Mouse (Mus musculus): ENCODE measurements around the gene Ifit1bl1. TPM values are rescaled to one million over a fixed set of nuclear protein-coding genes. Genes with fewer than 3 reads are reported as not detected.
"Not testable (repeated sequence)": the region's sequence is repeated elsewhere in the genome, so short reads cannot be mapped to it uniquely, and the experiment has no call there.

Gene Ifit1bl1
- polyA plus RNA-seq, 1 experiment from 2014 or later: 0.13 TPM

DNA sequence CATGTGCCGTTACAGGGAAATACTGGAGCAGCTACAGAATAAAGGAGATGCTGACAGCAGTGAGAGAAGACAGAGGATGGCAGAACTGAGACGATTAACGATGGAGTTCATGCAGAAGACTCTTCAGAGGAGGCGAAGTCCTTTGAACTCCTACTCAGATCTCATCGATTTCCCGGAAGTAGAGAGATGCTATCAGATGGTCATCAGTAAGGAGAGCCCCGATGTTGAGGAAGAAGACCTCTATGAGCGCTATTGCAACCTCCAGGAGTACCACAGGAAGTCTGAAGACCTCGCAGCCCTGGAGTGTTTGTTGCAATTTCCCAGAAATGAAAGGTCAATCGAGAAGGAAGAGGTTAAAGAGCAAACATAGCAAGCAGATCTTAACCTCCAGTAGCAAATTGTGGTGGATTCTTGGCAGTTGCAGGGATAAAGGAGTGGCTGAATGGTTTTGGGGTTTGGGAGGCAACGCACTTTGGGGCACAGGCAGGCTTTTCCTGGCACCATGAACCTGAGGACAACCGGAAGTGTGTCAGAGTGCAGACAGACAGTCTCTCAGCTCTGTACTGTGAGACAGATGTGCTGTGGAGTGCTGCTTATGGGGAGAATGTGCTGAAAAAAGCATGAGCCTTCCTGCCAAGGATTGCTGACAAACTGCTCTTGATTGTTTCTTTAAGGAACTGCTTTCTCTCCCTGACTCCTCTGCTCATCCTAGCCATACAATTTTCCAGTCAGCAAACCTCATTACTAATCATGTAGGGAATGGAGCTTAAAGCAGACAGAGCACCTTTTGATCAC lies 13.7 kb downstream of the Ifit1bl1 start:
- not testable (repeated sequence) for H3K36me3 ChIP-seq; ATAC-seq (ENCODE audit: insufficient number of reproducible peaks, insufficient read depth, low FRiP score, low TSS enrichment, low read depth); H3K4me3 ChIP-seq; H3K4me1 ChIP-seq; H3K4me2 ChIP-seq; H3K9ac ChIP-seq; H3K27me3 ChIP-seq; H3K9me3 ChIP-seq
- 0 out of 2 replicates have a peak overlapping the region, but pooled peaks have one; percentile 0 for H3K27ac ChIP-seq
- 73% methylated on average over 7 of the region's 12 CpGs for WGBS

DNA sequence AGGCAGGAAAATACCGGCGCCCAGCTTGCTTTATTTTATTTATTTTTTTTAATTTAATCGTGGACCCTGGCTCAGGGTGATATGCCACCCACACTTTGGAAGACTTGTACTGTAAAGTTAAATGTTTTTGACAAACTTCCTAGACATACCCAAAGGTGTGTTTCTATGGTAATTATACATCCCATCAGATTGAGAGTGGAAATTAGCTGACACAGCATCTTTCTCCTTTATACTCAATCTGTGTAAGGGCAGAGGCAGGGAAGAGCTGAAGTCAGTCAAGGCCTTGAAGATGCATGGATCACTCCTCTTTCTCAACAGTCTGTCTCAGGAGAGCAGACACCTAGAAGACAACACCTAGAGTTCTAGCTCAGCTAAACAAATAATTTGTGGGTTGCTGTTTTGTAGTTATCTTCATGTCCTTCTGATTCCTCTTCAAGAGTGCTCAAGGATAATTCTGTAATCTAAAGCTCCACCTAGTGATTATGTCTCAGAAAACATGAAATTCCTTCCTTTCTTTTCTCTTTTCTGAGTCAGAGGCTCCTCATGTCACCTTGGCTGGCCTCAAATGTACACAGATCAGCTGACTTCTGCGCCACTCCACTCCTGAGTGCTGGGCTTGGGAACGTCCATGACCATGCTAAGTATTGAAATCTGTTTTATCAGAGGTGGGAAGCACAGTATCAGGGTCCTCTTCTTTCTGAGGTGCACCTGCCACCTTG lies 15.9 kb downstream of the Ifit1bl1 start:
- not testable (repeated sequence) for H3K4me1 ChIP-seq; H3K36me3 ChIP-seq; H3K4me3 ChIP-seq; H3K9me3 ChIP-seq; H3K4me2 ChIP-seq; H3K9ac ChIP-seq; H3K27me3 ChIP-seq; ATAC-seq (ENCODE audit: insufficient number of reproducible peaks, insufficient read depth, low FRiP score, low TSS enrichment, low read depth); H3K27ac ChIP-seq
- 66% methylated on average over 5 of the region's 5 CpGs for WGBS

DNA sequence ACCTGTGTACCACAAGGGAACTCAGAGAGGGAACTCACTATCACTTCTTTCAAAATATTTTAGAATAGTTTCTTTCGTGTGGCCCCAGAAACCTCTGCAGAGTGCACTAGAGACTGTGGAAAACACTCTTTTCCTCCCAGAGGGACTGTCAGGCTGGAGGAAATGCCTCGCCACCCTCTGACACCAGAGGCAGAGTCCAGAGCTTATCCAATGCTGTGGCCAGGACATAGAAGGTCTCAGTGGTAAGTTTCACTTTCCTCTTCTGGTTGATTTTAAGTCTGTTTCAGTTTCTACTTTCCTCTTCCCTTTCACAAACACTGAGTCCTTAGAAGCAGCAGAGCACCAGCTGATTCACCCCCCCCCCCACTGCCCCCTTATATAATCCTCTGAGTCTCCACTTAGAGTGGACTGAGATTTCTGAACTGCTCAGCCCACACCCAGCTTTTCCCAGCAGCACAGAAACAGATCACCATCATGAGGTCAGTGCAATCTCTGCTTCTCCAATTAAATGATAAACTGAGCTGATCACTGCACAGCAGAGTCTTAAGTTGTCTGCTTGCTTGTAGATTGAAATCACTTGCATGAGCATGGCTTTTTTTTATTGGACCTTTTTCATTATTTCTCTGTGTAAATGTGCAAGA lies 18.5 kb downstream of the Ifit1bl1 start, which contains the start of gene Ifit3:
Gene Ifit3, plus strand, starts transcription at position 406 of the 641 bp plus-strand sequence.
- not testable (repeated sequence) for H3K4me2 ChIP-seq; H3K27me3 ChIP-seq; H3K9me3 ChIP-seq; H3K27ac ChIP-seq; H3K4me1 ChIP-seq; H3K36me3 ChIP-seq; ATAC-seq (ENCODE audit: insufficient number of reproducible peaks, insufficient read depth, low FRiP score, low TSS enrichment, low read depth); H3K9ac ChIP-seq; H3K4me3 ChIP-seq
- WGBS: 55% methylated on average over 2 of the region's 2 CpGs

DNA sequence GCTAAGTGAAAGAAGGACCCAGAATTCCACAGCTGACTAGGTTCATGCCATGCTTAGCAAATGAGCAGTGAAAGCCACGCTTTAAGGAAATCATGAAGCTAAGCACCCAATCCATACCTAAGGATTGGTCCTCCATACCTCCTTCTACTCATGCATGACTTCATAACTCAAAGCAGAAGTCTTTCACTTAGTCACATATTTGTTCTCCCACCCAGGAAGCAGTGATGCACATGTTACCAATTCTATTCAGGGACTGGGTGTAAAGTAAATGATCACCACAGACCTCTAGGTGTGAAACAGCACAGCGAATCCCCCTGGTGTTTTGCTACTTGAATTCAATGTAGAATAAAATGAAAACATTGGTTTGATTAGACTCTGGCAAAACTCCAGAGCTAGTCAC lies 19.1 kb downstream of the Ifit1bl1 start:
- H3K27ac ChIP-seq; H3K4me3 ChIP-seq; H3K4me2 ChIP-seq; H3K9me3 ChIP-seq; ATAC-seq (ENCODE audit: insufficient number of reproducible peaks, insufficient read depth, low FRiP score, low TSS enrichment, low read depth); H3K36me3 ChIP-seq; H3K27me3 ChIP-seq; H3K4me1 ChIP-seq; H3K9ac ChIP-seq: not testable (repeated sequence)
- WGBS: 62% methylated on average over 2 of the region's 2 CpGs

DNA sequence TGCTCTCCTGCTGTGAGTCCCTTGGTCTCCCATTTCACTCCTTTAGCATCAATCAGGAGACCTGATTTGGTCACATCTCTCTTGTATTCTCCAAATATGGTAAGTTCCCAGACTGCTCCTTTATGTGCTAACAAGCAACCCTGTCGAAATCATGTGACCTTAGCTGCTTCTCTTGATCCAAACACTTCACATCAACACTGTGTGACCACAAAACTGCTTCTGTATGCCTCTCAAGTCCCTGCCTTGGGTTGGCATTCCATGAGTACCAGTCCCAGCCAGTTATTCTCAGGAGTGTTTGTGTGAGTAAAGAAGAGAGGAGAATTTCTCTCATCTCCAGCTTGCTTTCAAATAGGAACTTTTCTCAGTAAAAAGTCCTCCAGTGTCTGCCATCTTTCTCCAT lies 24.6 kb downstream of the Ifit1bl1 start:
- no peaks in the 10 kb centered on the region for H3K27me3 ChIP-seq
- peaks cover 12% of the 10 kb centered on the region for H3K36me3 ChIP-seq
- no peak overlapping the region for H3K4me3 ChIP-seq
- no peaks in the 10 kb centered on the region for H3K4me1 ChIP-seq
- H3K9ac ChIP-seq: no peak overlapping the region
- no peaks in the 10 kb centered on the region for H3K9me3 ChIP-seq
- H3K4me2 ChIP-seq: no peak overlapping the region
- WGBS: 71% methylated on average over 1 of the region's 1 CpGs
- no peak for ATAC-seq (ENCODE audit: insufficient number of reproducible peaks, insufficient read depth, low FRiP score, low TSS enrichment, low read depth)
- no peak overlapping the region for H3K27ac ChIP-seq

DNA sequence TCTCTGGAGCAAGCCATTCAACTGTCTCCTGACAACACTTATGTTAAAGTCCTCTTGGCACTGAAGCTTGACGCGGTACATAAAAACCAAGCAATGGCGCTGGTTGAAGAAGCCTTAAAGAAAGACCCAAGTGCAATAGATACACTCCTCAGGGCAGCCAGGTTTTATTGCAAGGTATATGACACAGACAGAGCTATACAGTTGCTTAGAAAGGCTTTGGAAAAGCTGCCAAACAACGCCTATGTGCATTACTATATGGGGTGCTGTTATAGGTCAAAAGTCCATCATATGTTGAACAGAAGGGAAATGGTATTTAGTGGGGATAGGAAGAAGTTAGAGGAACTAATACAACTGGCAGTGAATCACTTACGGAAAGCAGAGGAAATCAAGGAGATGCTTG lies 28.1 kb downstream of the Ifit1bl1 start:
- H3K9me3 ChIP-seq: no peaks in the 10 kb centered on the region
- no peaks in the 10 kb centered on the region for H3K27me3 ChIP-seq
- no peak for ATAC-seq (ENCODE audit: insufficient number of reproducible peaks, insufficient read depth, low FRiP score, low TSS enrichment, low read depth)
- no peak overlapping the region for H3K27ac ChIP-seq
- H3K4me1 ChIP-seq: no peaks in the 10 kb centered on the region; the same call in 1 of the 2 replicates
- WGBS: 91% methylated on average over 5 of the region's 5 CpGs
- no peak overlapping the region for H3K4me2 ChIP-seq
- peaks cover 12% of the 10 kb centered on the region for H3K36me3 ChIP-seq
- H3K9ac ChIP-seq: no peak overlapping the region
- H3K4me3 ChIP-seq: no peak overlapping the region

DNA sequence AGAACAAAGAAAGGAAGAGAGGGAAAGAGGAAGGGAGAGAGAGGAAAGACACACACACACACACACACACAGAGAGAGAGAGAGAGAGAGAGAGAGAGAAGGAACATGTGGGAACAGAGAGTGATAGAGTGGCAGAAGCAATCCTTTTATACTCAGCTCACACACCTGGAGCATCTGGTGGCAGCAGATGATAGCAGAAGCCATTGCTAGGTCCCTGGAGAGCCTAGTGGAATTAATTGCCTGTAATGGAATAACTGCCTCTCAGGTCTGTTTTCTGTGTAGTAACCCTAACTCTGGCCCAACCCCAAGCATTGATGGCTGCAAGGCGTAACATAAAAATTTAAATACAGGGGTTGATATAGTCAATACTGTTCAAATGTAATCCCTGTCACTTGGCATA lies 30.7 kb downstream of the Ifit1bl1 start:
- Histone ChIP-seq H3K4me1 (no peaks in the 10 kb centered on the region; the same call in 1 of the 2 replicates), H3K4me2 (no peak overlapping the region), H3K4me3 (no peak overlapping the region), H3K27me3 (no peaks in the 10 kb centered on the region), H3K27ac (no peak overlapping the region), H3K9ac (no peak overlapping the region), H3K9me3 (no peaks in the 10 kb centered on the region), H3K36me3 (peaks cover 12% of the 10 kb centered on the region)
- no peak for ATAC-seq (ENCODE audit: insufficient number of reproducible peaks, insufficient read depth, low FRiP score, low TSS enrichment, low read depth)
- WGBS: 82% methylated on average over 1 of the region's 1 CpGs

DNA sequence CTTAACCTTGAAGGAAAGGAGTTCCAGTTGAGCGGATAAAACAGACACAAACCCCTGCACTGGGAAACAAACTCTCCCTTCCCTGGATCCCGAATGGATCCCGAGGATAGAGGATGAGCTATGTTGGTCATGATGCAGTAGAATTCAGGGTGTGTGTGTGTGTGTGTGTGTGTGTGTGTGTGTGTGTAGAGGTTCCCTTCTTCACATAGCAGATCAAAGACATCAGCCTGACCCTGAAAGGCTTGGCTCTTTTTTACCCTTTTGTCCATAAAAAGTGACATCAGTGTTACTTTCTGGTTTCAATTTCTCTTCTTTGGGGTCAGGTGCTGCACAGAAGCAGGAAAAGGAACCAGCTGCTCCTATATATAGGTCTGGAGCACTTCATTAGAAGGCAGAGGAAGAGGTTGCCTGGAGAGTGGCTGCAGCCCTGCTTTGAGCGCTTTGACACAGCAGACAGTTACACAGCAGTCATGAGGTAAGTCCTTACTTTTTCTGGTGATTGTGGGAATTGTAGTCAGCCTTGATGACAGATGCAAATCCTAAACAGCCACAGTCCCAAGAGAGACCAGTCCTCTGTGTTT lies 31.8 kb downstream of the Ifit1bl1 start:
- WGBS: 69% methylated on average over 4 of the region's 4 CpGs
- ATAC-seq (ENCODE audit: insufficient number of reproducible peaks, insufficient read depth, low FRiP score, low TSS enrichment, low read depth): no peak
- H3K4me3 ChIP-seq: no peak overlapping the region

DNA sequence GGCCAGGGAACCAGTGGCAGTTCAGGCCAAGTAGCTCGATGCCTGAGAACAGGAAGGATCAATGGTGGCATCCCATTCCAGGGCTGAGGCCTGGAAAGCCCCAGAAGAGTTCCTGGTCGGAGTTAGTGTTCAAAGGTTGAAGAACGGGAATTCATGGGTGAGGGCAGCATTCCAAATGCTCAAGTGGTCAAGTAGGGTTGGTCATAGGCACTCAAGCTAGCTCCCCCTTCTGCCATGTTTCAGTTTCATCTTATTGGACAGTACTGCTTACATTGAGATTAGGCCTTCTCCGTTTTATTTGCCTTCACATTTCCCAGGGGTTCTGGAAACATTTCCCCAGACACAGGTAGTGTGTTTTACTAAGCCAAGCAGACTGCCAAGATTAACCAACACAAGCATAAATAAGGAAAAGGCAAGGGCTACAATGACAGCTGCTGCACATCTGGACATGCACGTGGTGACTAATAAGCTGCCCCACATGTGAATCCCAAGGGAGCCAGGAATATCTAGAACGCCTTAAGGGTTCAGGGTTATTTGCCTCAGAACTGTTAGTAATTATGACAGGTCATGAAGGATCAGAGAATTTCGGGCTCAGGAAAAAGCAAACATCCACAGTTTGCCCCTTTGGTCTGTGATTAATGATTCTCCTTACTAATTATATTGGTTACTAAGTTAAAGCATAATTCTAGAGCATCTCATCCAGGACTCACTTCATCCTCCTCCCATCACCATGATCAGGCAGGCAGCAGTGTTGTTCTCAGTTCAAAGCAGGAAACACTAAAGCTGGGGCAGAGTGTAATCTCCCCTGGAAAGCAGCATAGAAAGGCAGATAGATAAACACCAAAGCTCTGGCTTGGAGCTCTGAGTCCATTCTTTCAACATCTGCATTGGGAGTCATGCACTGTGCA lies 32.5 kb downstream of the Ifit1bl1 start:
- Histone ChIP-seq H3K4me3 (no peak overlapping the region), H3K4me1 (no peaks in the 10 kb centered on the region; the same call in 1 of the 2 replicates), H3K27me3 (no peaks in the 10 kb centered on the region), H3K36me3 (peaks cover 10% of the 10 kb centered on the region), H3K27ac (no peak overlapping the region; the same call in 1 of the 2 replicates), H3K9ac (no peak overlapping the region), H3K4me2 (no peak overlapping the region), H3K9me3 (no peaks in the 10 kb centered on the region)
- ATAC-seq (ENCODE audit: insufficient number of reproducible peaks, insufficient read depth, low FRiP score, low TSS enrichment, low read depth): no peak
- 53% methylated on average over 7 of the region's 7 CpGs for WGBS

More for the DNA sequence above, 31.8 kb downstream of the Ifit1bl1 start:
- peaks cover 12% of the 10 kb centered on the region for H3K36me3 ChIP-seq
- no peaks in the 10 kb centered on the region; the same call in 1 of the 2 replicates for H3K4me1 ChIP-seq
- no peak overlapping the region for H3K9ac ChIP-seq
- no peak overlapping the region for H3K4me2 ChIP-seq
- no peaks in the 10 kb centered on the region for H3K27me3 ChIP-seq
- H3K9me3 ChIP-seq: no peaks in the 10 kb centered on the region
- H3K27ac ChIP-seq: no peak overlapping the region; the same call in 1 of the 2 replicates

DNA sequence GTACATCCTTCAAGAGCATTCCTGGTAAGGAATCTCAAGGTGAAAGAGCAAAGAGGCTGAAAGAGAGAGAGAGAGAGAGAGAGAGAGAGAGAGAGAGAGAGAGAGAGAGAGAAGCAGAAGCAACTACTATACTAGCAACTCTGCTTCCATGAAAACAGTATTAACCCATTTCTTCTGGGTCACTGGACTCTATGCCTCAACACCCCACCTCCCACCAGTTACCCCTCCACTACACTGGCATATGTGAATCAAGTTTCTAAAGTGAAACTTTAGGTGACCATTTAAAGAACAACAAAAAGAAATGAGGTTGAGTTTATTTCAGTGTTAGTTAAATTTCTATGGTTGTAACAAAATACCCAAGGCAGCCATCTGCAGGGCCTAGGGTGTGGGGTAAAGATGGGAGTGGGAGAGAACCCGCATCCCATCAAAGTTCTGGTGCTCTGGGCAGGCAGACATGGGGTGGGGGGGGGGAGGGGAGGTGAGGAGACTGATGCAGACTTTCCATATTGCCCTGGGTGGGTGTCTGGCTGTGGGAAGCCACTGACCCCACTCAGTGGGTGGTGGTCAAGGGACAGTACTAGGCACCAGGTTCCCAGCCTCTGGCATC lies 35.5 kb downstream of the Ifit1bl1 start:
- no peak for ATAC-seq (ENCODE audit: insufficient number of reproducible peaks, insufficient read depth, low FRiP score, low TSS enrichment, low read depth)
- Histone ChIP-seq H3K4me1 (no peaks in the 10 kb centered on the region; the same call in 1 of the 2 replicates), H3K36me3 (no peaks in the 10 kb centered on the region), H3K4me3 (no peak overlapping the region), H3K9ac (no peak overlapping the region), H3K4me2 (no peak overlapping the region), H3K27me3 (no peaks in the 10 kb centered on the region), H3K9me3 (no peaks in the 10 kb centered on the region), H3K27ac (no peak overlapping the region)
- 79% methylated on average over 1 of the region's 1 CpGs for WGBS

Measured in embryonic facial prominence, embryonic 13.5 days (tissue).